Mouse (Mus musculus) CH12.LX (cell line): ENCODE results near the gene Rnf44.

Source experiments
- CHD1 ChIP-seq: IDR thresholded peaks from 2 replicates; pipeline ENCODE4 v1.6.1; 2012; ENCODE audit warnings: low read depth, low read length, improper control_type of control experiment, inconsistent platforms
- CHD2 ChIP-seq: IDR thresholded peaks from 2 replicates; pipeline ENCODE4 v1.6.1; 2011; ENCODE audit warnings: low read length, improper control_type of control experiment
- CTCF ChIP-seq, 2 experiments: IDR thresholded peaks in 1 of 2; conservative IDR thresholded peaks in 1 of 2; 2 replicates each; pipeline ENCODE4 v1.5.1; 2011 to 2012; ENCODE audit warnings: low read depth in 2 of 2, low read length in 2 of 2, improper control_type of control experiment in 1 of 2, inconsistent platforms in 1 of 2, mild to moderate bottlenecking in 1 of 2, moderate library complexity in 1 of 2
- EP300 ChIP-seq: IDR thresholded peaks from 2 replicates; pipeline ENCODE4 v1.6.1; 2011; ENCODE audit warnings: low read length, improper control_type of control experiment
- IRF4 ChIP-seq: IDR thresholded peaks from 2 replicates; pipeline ENCODE4 v1.6.1; 2014; ENCODE audit warnings: low read depth, mild to moderate bottlenecking, inconsistent platforms, low read length, improper control_type of control experiment
- MAFK ChIP-seq: IDR thresholded peaks from 2 replicates; pipeline ENCODE4 v1.6.1; 2011; ENCODE audit warnings: low read length, improper control_type of control experiment; ENCODE audit not compliant: insufficient replicate concordance
- NELFE ChIP-seq: IDR thresholded peaks from 2 replicates; pipeline ENCODE4 v1.6.1; 2011; ENCODE audit warnings: low read depth, low read length, improper control_type of control experiment
- POLR2A ChIP-seq: IDR thresholded peaks from 2 replicates; pipeline ENCODE4 v1.6.1; 2011; ENCODE audit warnings: low read depth, mild to moderate bottlenecking, improper control_type of control experiment, low read length
- SMC3 ChIP-seq: IDR thresholded peaks from 2 replicates; pipeline ENCODE4 v1.6.1; 2011; ENCODE audit warnings: low read depth, low read length, improper control_type of control experiment
- TBP ChIP-seq: conservative IDR thresholded peaks from 2 replicates; pipeline ENCODE4 v1.6.1; 2011; ENCODE audit warnings: low read depth, low read length, improper control_type of control experiment
- UBTF ChIP-seq: IDR thresholded peaks from 2 replicates; pipeline ENCODE4 v1.6.1; 2012; ENCODE audit warnings: low read depth, mild to moderate bottlenecking, inconsistent platforms, low read length, improper control_type of control experiment, moderate library complexity
- ZC3H11A ChIP-seq: IDR thresholded peaks from 2 replicates; pipeline ENCODE4 v1.6.1; 2012; ENCODE audit warnings: low read depth, mild to moderate bottlenecking, inconsistent platforms, low read length, improper control_type of control experiment
- ZMIZ1 ChIP-seq: IDR thresholded peaks from 2 replicates; pipeline ENCODE4 v1.6.1; 2012; ENCODE audit warnings: low read depth, mild to moderate bottlenecking, inconsistent platforms, low read length, improper control_type of control experiment

GRCm38 (mm10) chr13:54686139-54687053 is 7.3 kb downstream of the Rnf44 start:
- no peak for TF ChIP-seq NELFE
- TF ChIP-seq EP300: no peak
- no peak for TF ChIP-seq CTCF (conservative IDR thresholded peaks at IDR 0.05 in 1 of 2, IDR thresholded peaks at IDR 0.05 in 1 of 2; ENCODE audit: low read depth in 2 of 2, low read length in 2 of 2)
- no peak for TF ChIP-seq POLR2A
- TF ChIP-seq TBP: no peak
- no peak for TF ChIP-seq CHD2
- TF ChIP-seq ZC3H11A: no peak
- no peak for TF ChIP-seq ZMIZ1
- TF ChIP-seq IRF4: no peak
- no peak for TF ChIP-seq CHD1
- no peak for TF ChIP-seq SMC3
- TF ChIP-seq UBTF: no peak
- no peak for TF ChIP-seq MAFK
